Mouse (Mus musculus) heart, embryonic 12.5 days (tissue): Measurements from ENCODE around the gene Ttc7. TPM values are rescaled to one million over a fixed set of nuclear protein-coding genes. Genes with fewer than 3 reads are reported as not detected.

ENCODE experiments used
- ATAC-seq: fragments of 200-750 bp; cut with Nextera tagmentation; 2 replicates; pipeline ENCODE4 v1.8.0; 2017; ENCODE audit warnings: moderate TSS enrichment, moderate library complexity; ENCODE audit not compliant: insufficient number of reproducible peaks, low FRiP score
- H3K27ac ChIP-seq: fragments of 300-500 bp; sonication (generic); 2 replicates; pipeline ENCODE4 v1.5.1; 2016; ENCODE audit warnings: mild to moderate bottlenecking, moderate library complexity; ENCODE audit not compliant: poor library complexity, severe bottlenecking
- H3K27me3 ChIP-seq: fragments of 300-500 bp; sonication (generic); replicated peaks from 2 replicates; pipeline ENCODE4 v1.6.1; 2016; ENCODE audit warnings: mild to moderate bottlenecking, moderate library complexity
- H3K36me3 ChIP-seq: fragments of 300-500 bp; sonication (generic); 2 replicates; pipeline ENCODE4 v1.6.1; 2016; ENCODE audit warnings: mild to moderate bottlenecking, moderate library complexity
- H3K4me1 ChIP-seq: fragments of 300-500 bp; sonication (generic); replicated peaks from 2 replicates; pipeline ENCODE4 v1.6.1; 2016; ENCODE audit warnings: mild to moderate bottlenecking
- H3K4me2 ChIP-seq: fragments of 300-500 bp; sonication (generic); 2 replicates; pipeline ENCODE4 v1.6.1; 2016; ENCODE audit warnings: mild to moderate bottlenecking, moderate library complexity
- H3K4me3 ChIP-seq: fragments of 300-500 bp; sonication (generic); 2 replicates; pipeline ENCODE4 v1.5.1; 2016; ENCODE audit warnings: mild to moderate bottlenecking
- H3K9ac ChIP-seq: fragments of 300-500 bp; sonication (generic); 2 replicates; pipeline ENCODE4 v1.6.1; 2016; ENCODE audit warnings: mild to moderate bottlenecking, moderate library complexity
- H3K9me3 ChIP-seq: fragments of 300-500 bp; sonication (generic); replicated peaks from 2 replicates; pipeline ENCODE4 v1.6.1; 2016; ENCODE audit warnings: mild to moderate bottlenecking, moderate library complexity
- WGBS: fragments of 180-500 bp; shearing (Covaris S2); methylation state at CpG from one replicate; pipeline ENCODE4 v1.1.7; 2016; 5-methylcytosine and 5-hydroxymethylcytosine counted together
- polyA plus RNA-seq: library from polyadenylated mRNA; unstranded; fragments of >200 nt; fragmentation: Nextera tagmentation; extraction: Ambion mirVana; gene quantifications from 2 replicates; pipeline ENCODE4 v1.2.1, GENCODE M21; 2016

Ttc7 gene
- polyA plus RNA-seq, 1 experiment from 2014 or later = 3.2 TPM

GRCm38 (mm10) chr17:87265792-87266186, 16.9 kb upstream of the Ttc7 start, which contains the start of gene Mcfd2:
Gene Mcfd2, minus strand, starts transcription at chr17:87265935.
- Histone ChIP-seq H3K27ac (peak within 1 kb of the TSS; percentile 59), H3K36me3 (peaks cover 12% of the 10 kb centered on the region), H3K4me2 (peak within 1 kb of the TSS; percentile 79), H3K4me3 (peak within 1 kb of the TSS; percentile 96), H3K27me3 (0 out of 2 replicates have a peak, but pooled peaks cover 7% of the 10 kb centered on the region), H3K9me3 (peaks cover 3% of the 10 kb centered on the region), H3K4me1 (peaks cover 20% of the 10 kb centered on the region), H3K9ac (peak within 1 kb of the TSS; percentile 98)
- ATAC-seq = peak; percentile 95
- WGBS = 0% methylated on average over 41 of the region's 41 CpGs

- Histone ChIP-seq H3K9ac (no peak overlapping the region), H3K4me3 (no peak overlapping the region), H3K27me3 (peaks cover 12% of the 10 kb centered on the region; the same call in 1 of the 2 replicates), H3K4me2 (no peak overlapping the region), H3K27ac (no peak overlapping the region), H3K4me1 (peaks cover 7% of the 10 kb centered on the region), H3K36me3 (no peaks in the 10 kb centered on the region), H3K9me3 (0 out of 2 replicates have a peak, but pooled peaks cover 3% of the 10 kb centered on the region)
- WGBS = 76% methylated on average over 6 of the region's 6 CpGs
- ATAC-seq = no peak
Measured at GRCm38 (mm10) chr17:87269454-87269853, 13.2 kb upstream of the Ttc7 start.

GRCm38 (mm10) chr17:87275363-87276341, 7.0 kb upstream of the Ttc7 start:
- H3K4me1 ChIP-seq = peaks cover 7% of the 10 kb centered on the region; the same call in 1 of the 2 replicates
- H3K9ac ChIP-seq = no peak overlapping the region
- no peaks in the 10 kb centered on the region for H3K36me3 ChIP-seq
- ATAC-seq = no peak
- H3K4me2 ChIP-seq = no peak overlapping the region
- no peak overlapping the region for H3K4me3 ChIP-seq
- no peak overlapping the region for H3K27ac ChIP-seq
- H3K9me3 ChIP-seq = 0 out of 2 replicates have a peak, but pooled peaks cover 3% of the 10 kb centered on the region
- peaks cover 15% of the 10 kb centered on the region; the same call in 1 of the 2 replicates for H3K27me3 ChIP-seq
- 49% methylated on average over 15 of the region's 15 CpGs for WGBS

GRCm38 (mm10) chr17:87282007-87282705, 530 bp upstream of the Ttc7 start:
- Histone ChIP-seq H3K4me3 (peak overlapping the region; percentile 66), H3K9ac (peak overlapping the region; percentile 85), H3K36me3 (no peaks in the 10 kb centered on the region), H3K4me1 (peaks cover 14% of the 10 kb centered on the region), H3K9me3 (no peaks in the 10 kb centered on the region), H3K27ac (peak overlapping the region; percentile 82), H3K27me3 (peaks cover 44% of the 10 kb centered on the region), H3K4me2 (peak overlapping the region; percentile 94)
- under 1% methylated on average over 44 of the region's 44 CpGs for WGBS
- peak; percentile 92 for ATAC-seq

GRCm38 (mm10) chr17:87283055-87283754, 519 bp downstream of the Ttc7 start:
- Histone ChIP-seq H3K27me3 (peaks cover 54% of the 10 kb centered on the region), H3K36me3 (no peaks in the 10 kb centered on the region), H3K4me1 (peaks cover 14% of the 10 kb centered on the region), H3K4me3 (peak overlapping the region; percentile 66), H3K4me2 (peak overlapping the region; percentile 94), H3K27ac (peak overlapping the region; percentile 82), H3K9me3 (no peaks in the 10 kb centered on the region), H3K9ac (peak overlapping the region; percentile 85)
- peak; percentile 39 for ATAC-seq
- WGBS = under 1% methylated on average over 56 of the region's 56 CpGs

GRCm38 (mm10) chr17:87283755-87284481, 1.2 kb downstream of the Ttc7 start:
- no peak for ATAC-seq
- no peak overlapping the region for H3K27ac ChIP-seq
- 7% methylated on average over 21 of the region's 21 CpGs for whole genome bisulfite sequencing
- H3K4me3 ChIP-seq = peak overlapping the region; percentile 66
- H3K4me2 ChIP-seq = peak overlapping the region; percentile 94
- H3K36me3 ChIP-seq = no peaks in the 10 kb centered on the region
- peaks cover 14% of the 10 kb centered on the region for H3K4me1 ChIP-seq
- peaks cover 62% of the 10 kb centered on the region for H3K27me3 ChIP-seq
- H3K9ac ChIP-seq = peak overlapping the region; percentile 85; the same call in 1 of the 2 replicates
- H3K9me3 ChIP-seq = no peaks in the 10 kb centered on the region

GRCm38 (mm10) chr17:87284482-87285040, 1.9 kb downstream of the Ttc7 start:
- Histone ChIP-seq H3K9ac (no peak overlapping the region), H3K36me3 (no peaks in the 10 kb centered on the region), H3K4me2 (no peak overlapping the region), H3K9me3 (no peaks in the 10 kb centered on the region), H3K4me1 (peaks cover 14% of the 10 kb centered on the region), H3K4me3 (no peak overlapping the region), H3K27me3 (peaks cover 68% of the 10 kb centered on the region), H3K27ac (no peak overlapping the region)
- no peak for ATAC-seq
- 66% methylated on average over 7 of the region's 7 CpGs for WGBS

GRCm38 (mm10) chr17:87285731-87286465, 3.2 kb downstream of the Ttc7 start:
- 75% methylated on average over 23 of the region's 23 CpGs for WGBS
- Histone ChIP-seq H3K4me2 (no peak overlapping the region), H3K27ac (no peak overlapping the region), H3K9me3 (no peaks in the 10 kb centered on the region), H3K4me3 (no peak overlapping the region), H3K27me3 (peaks cover 72% of the 10 kb centered on the region), H3K36me3 (no peaks in the 10 kb centered on the region), H3K9ac (no peak overlapping the region), H3K4me1 (peaks cover 14% of the 10 kb centered on the region)
- ATAC-seq = no peak

GRCm38 (mm10) chr17:87286481-87287143, 3.9 kb downstream of the Ttc7 start:
- Histone ChIP-seq H3K9me3 (no peaks in the 10 kb centered on the region), H3K27ac (no peak overlapping the region), H3K27me3 (peaks cover 70% of the 10 kb centered on the region), H3K4me3 (no peak overlapping the region), H3K9ac (no peak overlapping the region), H3K4me2 (no peak overlapping the region), H3K36me3 (no peaks in the 10 kb centered on the region), H3K4me1 (peaks cover 9% of the 10 kb centered on the region)
- no peak for ATAC-seq
- 58% methylated on average over 8 of the region's 8 CpGs for WGBS
